Mouse (Mus musculus) layer of hippocampus, adult 8-10 months (tissue): Measurements from ENCODE around the gene Ccdc159. TPM values are rescaled to one million over a fixed set of nuclear protein-coding genes. Genes with fewer than 3 reads are reported as not detected.
A peak's percentile ranks its signal among the peaks of the same experiment; 100 is the strongest.

Source experiments
- DNase-seq, 2 experiments: peaks; one replicate each; pipeline ENCODE4 v3.0.0; 2022; ENCODE audit warnings: low spot score in 2 of 2
- total RNA-seq, 4 experiments: library from RNA; stranded (reverse); gene quantifications; 2 replicates each; pipeline ENCODE4 v1.2.4; 2022

Ccdc159 gene
- total RNA-seq, 4 experiments from 2014 or later: 18.7 to 22.5 (median 21.8) TPM

DNA sequence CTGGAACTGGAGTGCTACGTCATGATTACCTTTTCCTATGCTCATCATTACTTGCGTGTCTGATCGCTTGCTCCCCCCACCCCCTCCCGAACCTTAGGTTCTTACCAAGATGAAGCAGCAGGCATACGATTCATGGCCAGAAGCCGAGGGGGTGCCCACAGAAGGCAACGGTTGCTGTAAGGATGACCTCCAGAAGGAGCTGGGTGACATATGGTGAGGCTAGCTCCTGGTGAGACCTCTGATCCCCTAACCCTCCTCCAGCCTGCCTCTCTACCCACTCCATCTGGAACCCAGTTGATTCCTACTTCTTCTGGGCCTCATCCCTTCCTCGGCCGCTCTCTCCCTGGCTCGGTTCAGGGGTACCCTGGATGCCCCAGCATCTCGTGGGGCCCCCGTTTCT lies 6.8 kb downstream of the Ccdc159 start:
- no peak for DNase-seq

DNA sequence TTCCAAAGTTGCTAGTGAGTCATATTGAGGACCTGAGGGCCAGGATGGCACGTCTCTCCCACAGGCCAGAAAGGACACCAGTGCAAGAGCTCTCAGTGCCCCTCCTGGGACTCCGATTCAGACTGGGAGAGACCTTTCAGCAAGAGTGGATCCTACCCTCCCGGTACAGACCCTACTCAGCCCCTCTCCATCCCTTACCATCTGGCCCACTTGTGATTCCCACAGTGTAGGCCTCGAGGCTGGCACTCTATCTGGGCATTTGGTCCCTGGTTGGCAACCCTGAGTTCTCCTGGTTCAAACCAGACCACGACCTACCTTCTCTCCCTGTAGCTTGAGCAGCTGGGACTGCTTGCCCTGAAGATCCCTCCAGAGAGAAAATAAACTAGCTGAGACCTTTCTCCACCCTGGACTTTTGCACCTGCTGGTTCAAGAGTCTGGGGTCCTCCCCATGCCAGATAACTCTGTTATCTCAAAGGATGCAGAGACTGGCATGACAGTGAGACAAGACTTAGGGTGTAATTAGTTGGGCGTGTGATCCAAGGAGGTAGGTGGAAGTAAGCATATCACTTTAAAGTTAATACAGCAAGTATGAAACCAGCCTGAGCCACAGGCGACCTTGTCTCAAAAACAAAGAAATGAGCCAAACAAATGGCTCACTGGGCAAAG lies 8.3 kb downstream of the Ccdc159 start:
- no peak for DNase-seq

DNA sequence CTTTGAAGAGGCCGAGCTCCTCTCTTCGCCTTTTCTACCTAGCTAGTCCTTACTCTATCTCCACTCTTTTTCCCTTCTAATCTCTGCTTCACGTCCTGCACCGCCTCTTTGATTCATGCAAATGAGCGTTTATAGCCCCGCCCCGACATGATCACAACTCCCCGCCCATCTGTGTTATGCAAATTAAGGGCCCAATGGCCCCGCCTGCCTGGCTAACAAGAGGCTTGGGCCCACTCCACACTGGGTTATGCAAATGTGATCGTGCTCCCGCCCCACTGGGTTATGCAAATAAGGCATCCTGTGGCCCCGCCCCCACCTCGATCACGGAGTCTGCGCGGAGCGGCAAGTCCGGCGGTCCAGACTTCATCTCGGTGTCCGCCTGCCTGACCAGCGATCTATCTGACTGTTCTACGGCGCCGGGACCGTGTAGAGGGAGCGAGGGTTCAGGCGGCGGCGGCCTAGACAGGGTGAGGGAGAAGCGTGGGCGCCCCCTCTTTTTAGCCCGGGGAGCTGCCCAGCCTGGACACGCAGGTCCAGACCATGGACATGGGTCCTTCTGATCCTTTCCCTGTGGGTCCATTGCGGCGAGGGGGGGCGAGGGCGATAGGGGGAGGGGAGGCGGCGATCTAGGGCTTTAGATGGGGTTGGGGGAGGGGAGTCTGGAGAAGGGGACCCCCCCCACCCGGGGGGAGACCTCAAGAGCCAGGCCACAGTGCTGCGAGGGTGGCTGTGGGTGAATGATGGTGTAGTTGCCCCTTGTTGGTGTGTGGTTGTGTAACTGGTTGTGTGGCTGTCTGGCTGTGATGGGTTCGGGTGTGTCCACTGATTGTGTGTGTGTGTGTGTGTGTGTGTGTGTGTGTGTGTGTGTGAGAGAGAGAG lies 9.7 kb downstream of the Ccdc159 start, which contains the start of gene Plppr2:
Plppr2 (plus strand) TSS at position 342 of the 879 bp plus-strand sequence.
- DNase-seq: peak; percentile 98

DNA sequence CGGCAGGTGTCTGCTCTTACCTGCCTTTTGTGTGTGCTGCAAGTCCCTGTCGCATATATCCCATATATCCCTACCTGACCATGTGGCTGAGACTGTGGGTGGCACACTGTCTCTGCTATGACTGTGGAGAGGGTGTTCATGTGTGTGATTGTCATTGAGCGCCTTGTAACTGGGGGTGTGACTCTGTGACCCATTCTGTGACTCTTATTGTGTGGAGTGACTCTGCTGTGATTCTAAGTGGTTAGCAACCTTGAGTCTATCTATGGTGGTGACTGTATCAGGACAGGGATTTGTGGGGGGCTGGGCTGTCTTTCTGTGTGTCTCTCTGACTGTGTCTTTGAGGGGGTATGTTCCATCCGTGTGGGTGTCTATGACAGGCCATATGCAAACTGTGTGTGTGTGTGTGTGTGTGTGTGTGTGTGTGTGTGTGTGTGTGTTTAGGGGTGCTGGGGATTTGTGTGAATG lies 10.5 kb downstream of the Ccdc159 start:
- DNase-seq: peak in 1 of 2 experiments; percentile 63

DNA sequence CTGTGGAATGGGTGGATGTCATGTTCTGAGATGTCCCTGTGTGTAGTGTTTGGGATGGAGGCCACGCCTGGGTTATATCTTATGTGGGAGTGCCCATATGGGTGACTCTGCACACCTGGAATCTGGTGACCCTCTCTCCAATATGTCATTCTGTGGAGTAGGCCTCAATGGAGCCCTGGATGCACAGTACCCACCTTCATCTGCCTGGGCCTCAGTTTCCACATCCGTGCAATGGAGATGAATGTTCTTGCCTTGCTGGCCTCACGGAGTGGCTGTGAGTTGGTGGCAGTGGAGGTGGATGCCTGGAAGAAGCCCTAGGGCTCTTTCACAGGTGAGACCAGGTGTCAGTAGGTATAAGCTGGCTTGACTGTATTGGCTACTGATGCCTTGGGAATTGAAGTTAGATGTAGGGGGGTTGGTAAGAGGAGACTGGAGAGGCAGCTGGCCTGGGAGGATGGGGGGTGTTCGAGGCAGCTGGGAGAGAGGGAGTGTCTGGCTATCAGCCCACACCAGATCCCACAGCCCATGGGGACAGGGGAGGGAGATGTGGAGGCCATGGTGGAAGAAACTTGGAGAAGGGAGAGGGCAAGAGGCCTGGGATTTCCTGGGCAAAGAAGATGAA lies 11.1 kb downstream of the Ccdc159 start:
- no peak for DNase-seq

DNA sequence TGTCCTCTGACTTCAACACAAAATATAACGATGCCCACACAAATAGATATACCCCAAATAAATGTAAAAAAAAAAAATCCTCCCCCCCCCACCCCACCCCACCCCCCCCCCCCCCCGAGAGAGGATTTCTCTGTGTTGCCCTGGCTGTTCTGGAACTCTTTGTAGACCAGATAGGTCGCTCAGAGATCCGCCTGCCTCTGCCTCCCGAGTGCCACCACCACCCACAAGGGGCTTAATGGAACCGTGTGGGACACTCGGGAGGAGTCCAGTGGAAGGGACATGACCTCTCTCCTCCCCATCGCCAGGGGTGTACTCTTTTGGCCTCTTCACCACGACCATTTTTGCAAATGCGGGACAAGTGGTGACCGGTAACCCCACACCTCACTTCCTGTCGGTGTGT lies 15.8 kb downstream of the Ccdc159 start:
- DNase-seq: no peak

DNA sequence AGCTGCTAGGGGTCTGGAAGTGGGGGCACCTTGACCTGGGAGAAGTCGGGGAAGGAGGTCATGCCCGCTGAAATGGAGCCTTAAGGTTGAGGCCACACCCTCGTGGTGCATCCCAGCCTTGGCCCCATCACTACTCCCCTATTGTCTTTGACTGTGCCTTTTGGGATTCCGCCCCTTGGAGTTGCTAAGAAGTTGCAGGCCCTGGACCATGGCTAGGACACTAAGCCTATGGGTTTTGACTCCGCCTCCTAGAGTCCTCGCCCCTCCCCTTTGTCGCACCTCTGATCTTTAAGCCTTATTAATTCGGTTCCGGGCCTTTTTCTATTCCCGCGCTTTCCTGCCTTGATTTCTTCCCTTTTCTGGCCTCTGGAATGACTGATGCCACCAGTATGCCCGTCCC lies 16.4 kb downstream of the Ccdc159 start:
- DNase-seq: no peak

DNA sequence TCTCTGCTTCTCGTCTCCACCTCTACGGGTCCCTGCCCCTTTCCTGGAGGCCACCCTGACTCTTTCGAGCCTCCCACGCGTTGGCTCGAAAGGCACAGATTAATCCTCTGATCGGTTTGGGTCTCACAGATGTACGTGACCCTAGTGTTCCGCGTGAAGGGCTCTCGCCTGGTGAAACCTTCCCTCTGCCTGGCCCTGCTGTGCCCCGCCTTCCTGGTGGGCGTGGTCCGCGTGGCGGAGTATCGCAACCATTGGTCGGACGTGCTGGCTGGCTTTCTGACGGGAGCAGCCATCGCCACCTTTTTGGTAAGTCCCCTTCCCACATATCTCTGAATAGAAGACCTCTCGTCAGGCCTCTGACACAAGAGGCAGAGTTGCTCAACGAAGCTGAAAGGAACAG lies 17.0 kb downstream of the Ccdc159 start:
- no peak for DNase-seq

DNA sequence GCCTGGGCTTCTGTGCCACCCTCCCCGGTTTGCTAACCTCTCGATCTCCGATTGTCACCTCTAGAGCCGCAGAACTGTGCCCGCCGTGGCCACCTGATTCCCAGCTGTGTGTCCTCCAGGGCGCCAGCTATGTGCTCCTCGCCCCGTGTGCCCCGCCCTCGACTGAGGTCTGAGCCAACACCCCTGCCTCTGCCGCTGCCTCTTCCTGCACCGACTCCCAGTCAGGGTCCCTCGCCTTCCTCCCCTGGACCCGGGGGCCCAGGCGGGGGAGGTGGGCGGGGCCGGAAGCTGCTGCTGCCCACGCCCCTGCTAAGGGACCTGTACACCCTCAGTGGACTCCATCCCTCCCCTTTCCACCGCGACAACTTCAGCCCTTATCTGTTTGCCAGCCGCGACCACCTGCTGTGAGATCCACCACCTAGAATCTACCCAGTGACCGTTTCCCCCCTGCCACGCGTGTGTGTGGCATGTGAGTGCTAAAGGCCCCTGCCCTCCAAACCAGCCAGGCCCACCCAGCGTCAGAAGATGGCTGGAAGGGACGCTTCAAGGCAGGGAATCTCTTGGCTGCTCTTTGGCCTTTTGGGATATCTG lies 20.4 kb downstream of the Ccdc159 start:
- peak in 1 of 2 experiments; percentile 4 for DNase-seq

DNA sequence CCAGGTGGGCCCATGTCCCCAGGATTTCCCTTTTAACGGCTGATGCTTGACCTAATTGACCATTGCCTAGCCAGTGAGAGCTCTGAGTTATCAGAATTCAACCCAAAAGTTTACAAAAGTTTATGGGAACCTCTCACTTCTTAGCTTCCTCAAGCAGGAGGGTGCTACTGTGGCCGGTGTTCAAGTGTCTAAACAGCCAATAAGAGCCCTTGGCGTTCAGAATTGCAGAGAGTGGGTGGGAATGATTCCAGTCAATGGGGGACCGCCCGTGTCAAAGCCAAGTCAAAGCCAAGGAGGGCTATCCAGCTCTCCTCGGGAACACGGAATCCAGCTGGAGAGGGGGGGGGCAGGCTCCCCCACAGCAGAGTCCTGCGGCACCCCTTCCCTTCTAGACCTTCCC lies 20.9 kb downstream of the Ccdc159 start:
- peak in 1 of 2 experiments; percentile 5 for DNase-seq

DNA sequence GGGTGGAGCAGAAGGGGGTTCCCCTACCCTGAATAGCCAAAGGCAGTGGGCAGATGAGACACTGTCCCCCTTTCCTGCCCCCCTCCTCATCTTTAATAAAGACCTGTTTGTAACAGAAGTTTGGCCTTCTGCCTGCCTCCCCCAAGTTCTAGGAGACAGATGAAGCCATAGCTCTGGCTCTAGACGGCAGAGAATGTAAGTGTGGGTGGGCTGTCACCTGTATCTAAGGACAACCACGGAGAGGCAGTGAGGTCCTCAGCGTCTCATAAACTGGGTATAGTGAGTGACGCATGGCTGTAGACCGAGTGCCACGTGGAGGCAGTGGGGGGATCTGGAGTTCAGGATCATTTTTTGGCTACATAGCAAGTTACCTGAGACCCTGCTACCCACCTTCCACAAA lies 21.5 kb downstream of the Ccdc159 start:
- peak in 1 of 2 experiments; percentile 40 for DNase-seq

DNA sequence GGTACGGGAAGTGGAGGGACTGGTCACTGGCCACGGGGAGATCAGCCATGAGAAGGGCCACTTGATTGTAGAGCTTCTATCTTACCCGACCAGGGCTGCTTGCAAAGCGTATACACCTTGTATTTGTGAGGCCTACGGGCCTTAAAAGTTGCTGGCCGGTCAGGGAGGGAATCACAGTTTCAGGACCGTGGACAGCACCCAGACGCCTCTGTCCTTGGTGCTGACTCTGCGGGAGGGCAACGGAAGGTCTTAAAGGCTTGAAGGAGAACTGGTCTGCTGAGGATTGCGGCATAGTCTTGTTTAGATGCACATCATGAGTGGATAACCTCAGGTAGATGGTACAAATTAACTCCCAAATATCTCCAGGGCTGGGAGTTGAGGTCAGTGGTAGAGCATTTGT lies 23.1 kb downstream of the Ccdc159 start:
- DNase-seq: peak; percentile 2 to 12

DNA sequence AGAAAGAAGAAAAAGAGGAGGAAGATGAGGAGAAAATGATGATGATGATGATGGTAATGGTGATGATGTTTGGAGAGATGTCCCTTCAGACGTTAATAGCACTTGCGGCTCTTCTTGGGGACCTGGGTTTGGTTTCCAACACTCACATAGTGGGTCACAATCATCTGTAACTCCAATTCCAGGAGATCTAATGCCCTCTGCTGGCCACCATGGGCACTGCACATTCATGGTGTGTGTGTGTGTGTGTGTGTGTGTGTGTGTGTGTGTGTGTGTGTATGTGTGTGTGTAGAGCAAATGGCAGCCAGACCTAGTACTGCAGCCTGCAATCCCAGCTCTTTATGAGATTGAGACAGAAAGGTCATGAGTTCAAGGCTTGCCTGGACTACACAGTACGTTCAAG lies 24.7 kb downstream of the Ccdc159 start:
- peak; percentile 7 to 8 for DNase-seq

DNA sequence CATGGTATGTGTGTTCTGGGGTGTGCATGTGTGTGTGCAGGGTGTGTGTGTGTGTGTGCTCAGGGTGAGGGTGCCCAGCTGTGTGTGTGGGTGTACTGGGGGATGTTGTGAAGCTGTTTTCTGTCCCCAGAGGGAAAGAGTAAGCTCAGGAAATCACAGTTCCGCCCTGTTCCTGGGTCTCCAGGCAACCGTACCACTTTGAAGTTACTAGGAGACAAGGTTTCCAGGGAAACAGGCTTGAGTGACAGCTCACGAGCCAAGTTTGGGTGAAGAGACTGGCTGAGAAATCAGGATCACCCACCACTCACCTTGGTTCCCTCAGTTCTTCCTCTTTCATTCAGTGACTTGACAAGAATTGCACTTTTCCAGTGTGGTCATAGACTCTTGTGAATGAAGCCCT lies 26.3 kb downstream of the Ccdc159 start:
- DNase-seq: peak; percentile 59 to 76

DNA sequence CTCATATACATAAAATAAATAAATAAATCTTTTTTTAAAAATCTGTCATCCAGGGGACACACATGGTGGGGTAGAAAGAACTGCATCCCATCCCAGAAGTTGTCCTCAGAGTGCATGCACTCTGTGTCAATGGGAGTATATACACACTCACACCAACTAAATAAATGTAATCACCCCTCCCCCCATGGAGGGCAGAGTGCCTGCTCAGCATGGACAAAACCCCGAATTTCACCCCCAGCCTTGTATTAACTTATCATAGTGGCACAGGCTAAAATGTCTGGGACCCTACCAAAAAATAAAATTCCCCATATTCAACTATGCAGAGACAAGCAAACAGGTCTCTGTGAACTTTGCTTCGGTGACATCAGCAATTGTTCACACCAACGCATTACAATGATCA lies 27.4 kb downstream of the Ccdc159 start:
- DNase-seq: no peak

DNA sequence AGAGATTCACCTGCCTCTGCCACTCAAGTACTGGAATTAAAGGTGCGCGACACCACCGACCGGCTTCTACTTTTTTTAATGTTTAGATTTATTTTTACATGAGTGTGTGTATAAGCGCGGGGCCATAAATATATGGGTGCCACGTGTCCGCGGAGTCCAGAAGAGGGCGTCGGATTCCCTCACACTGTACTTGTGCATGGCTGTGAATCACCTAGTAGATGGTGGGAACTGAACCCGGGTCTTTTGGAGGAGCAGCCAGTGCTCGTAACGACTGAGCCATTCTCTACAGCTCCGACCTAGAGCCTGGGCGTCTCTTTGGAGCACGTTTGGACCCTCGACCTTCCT lies 27.9 kb downstream of the Ccdc159 start:
- DNase-seq: no peak

DNA sequence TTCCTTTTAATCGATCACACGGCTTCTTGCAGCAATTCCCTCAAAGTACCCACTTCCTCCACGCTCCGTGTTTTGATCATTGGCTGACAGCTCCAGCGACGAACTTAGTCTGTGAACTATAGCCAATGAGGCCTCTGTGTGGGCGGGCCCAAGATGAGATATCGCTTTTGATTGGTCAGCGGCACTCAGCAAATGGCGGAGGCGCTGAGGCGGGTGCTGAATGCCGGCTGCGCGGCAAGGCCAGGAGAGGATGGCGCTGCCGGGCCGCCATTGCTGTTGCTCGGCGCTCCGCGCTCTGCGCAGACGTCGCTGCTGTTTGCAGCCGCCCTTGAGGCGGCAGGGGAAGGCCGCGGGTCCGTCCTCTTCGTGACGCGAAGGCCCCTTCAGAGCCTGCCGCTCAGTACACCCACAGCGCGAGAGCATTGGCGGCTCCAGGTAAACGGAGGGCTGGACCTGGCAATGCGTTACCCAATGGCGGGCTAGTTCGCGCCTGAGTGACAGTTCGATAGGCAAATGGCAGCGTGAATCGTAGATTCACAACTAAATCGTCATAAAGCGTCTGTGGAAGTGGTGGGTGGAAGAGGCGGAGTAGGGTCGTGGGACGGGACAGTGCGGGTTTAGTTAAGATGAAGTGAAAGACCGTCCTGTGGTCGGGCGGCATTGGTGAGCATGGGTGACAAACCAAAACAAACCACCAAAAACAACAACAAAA lies 28.5 kb downstream of the Ccdc159 start, which contains the start of gene Swsap1:
Swsap1 (plus strand) TSS at position 186 of the 712 bp plus-strand sequence.
- DNase-seq: peak; percentile 99 to 100

DNA sequence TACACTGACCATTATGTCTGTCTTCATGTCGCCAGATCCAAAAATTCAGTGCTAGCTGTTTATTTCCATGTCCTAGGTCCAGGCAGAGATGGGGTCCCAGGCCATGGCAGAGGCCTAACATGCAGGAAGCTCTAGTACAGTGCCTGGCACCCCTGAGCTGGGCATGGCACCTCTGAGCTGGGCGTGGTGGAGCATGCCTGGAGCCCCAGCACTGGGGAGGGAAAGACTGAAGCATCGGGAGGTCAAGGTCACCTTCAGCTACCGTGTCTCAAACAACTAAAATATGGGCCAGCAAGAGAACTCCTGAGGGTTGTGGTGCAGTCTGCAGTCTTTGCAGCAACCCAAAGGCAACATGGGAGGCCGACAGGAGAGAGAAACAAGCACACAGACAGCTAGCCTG lies 31.1 kb downstream of the Ccdc159 start:
- no peak for DNase-seq

DNA sequence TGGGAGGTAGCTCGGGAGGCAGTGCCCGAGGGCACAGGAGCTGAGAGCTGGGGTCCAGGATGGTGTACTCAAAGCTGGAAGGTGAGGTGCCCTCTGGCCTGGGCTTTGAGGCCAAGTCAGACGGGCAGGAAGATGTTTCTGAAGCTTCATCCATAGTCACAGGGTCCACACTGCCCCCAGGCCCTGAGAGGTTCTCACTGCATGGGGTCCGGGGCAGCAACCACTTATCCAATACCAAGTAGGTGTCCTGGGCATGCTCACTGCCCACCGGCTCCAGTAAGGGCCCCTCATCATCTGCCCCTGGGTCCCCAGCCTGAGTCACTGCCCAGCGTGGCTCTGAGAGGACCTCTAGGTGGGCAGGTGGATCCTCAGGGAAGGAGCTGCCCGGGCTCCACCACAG lies 32.0 kb downstream of the Ccdc159 start:
- DNase-seq: no peak

DNA sequence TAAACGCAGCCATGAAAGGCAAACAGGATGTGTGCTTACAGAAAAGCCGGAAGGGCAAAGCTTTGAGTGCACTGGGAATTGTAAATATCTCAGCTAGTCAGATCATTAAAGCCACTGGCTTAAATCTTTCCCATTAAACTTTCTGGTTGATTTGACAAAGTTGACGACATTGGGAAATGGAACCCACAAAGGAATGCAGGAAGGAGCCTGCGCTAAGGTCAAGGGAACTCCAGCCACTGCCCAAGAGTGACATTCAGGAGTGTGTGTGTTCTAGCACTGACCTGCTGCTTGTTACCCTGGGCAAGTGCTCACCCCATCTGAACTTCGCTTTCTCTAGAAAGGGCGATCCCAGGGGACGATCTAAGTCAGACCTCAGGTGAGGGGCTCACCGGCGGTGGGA lies 32.9 kb downstream of the Ccdc159 start:
- no peak for DNase-seq

DNA sequence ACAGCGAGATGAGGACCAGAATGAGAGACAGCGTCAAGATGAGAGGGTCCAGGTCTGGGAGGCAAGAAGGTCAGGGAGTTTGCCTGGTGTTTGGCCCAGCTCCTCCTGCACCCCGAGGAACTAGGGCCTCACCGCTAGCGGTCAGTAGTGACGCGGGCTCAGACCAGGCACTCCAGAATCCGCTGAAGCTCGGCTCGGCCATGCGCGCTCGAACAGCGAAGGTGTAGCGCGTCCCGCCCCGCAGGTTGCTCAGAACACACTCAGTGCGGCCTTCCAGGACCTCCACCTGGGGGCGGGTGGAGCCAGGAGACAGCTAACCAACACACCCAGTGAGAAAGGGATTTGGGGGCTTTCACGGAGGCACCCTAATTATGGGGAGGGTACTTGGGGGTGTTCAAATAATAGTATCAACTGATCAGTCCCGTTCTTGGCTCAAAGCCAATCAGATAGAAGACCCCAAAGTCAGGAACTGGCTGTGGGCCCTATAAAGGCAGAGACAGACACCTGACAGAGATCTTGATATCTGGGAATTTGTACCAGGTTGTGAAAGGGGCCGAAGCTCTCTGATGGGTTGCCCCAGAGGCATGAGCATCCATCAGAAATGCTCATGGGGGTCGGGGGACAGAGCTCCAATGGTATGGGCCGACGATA lies 33.4 kb downstream of the Ccdc159 start:
- no peak for DNase-seq
